Mouse (Mus musculus) C2C12 (cell line): ENCODE data around the gene Idh2. TPM values are rescaled to one million over a fixed set of nuclear protein-coding genes. Genes with fewer than 3 reads are reported as not detected.
A peak's percentile ranks its signal among the peaks of the same experiment; 100 is the strongest.
"Not testable (repeated sequence)": the region's sequence is repeated elsewhere in the genome, so short reads cannot be mapped to it uniquely, and the experiment has no call there.

Experiments
- H3K27me3 ChIP-seq: one replicate; pipeline ENCODE4 v1.6.1; 2011; ENCODE audit not compliant: control insufficient read depth, insufficient read depth, insufficient read length
- H3K36me3 ChIP-seq: one replicate; pipeline ENCODE4 v1.6.1; 2011; ENCODE audit not compliant: control insufficient read depth, insufficient read depth
- H3K4me3 ChIP-seq: one replicate; pipeline ENCODE4 v1.5.1; 2011; ENCODE audit warnings: mild to moderate bottlenecking, control low read depth; ENCODE audit not compliant: poor library complexity, insufficient read depth, severe bottlenecking
- H3K79me2 ChIP-seq: one replicate; pipeline ENCODE4 v1.6.1; 2011; ENCODE audit not compliant: control insufficient read depth, insufficient read depth
- H3K79me3 ChIP-seq: one replicate; pipeline ENCODE4 v1.6.1; 2011; ENCODE audit warnings: low read depth, control low read depth
- H3ac ChIP-seq: one replicate; pipeline ENCODE3; 2011; ENCODE audit warnings: low read depth; ENCODE audit not compliant: control insufficient read depth, insufficient read length
- CEBPB ChIP-seq: IDR thresholded peaks from one replicate; pipeline ENCODE4 v1.6.1; 2011; ENCODE audit warnings: low read depth, mild to moderate bottlenecking, control low read depth, moderate library complexity
- CTCF ChIP-seq: IDR thresholded peaks from one replicate; pipeline ENCODE4 v1.5.1; 2011; ENCODE audit not compliant: control insufficient read depth, insufficient read depth, insufficient read length
- FOSL1 ChIP-seq: IDR thresholded peaks from one replicate; pipeline ENCODE4 v1.8.0; 2011; ENCODE audit warnings: mild to moderate bottlenecking, low read length; ENCODE audit not compliant: poor library complexity, insufficient read depth, severe bottlenecking
- MAX ChIP-seq: IDR thresholded peaks from one replicate; pipeline ENCODE4 v1.6.1; 2011; ENCODE audit warnings: mild to moderate bottlenecking, control low read depth
- MYOD1 ChIP-seq: IDR thresholded peaks from one replicate; pipeline ENCODE4 v1.6.1; 2011; ENCODE audit warnings: low read depth; ENCODE audit not compliant: control insufficient read depth, insufficient read length
- MYOG ChIP-seq: IDR thresholded peaks from one replicate; pipeline ENCODE4 v1.6.1; 2011; ENCODE audit not compliant: control insufficient read depth, insufficient read length; ENCODE audit errors: extremely low read depth
- USF1 ChIP-seq: IDR thresholded peaks from one replicate; pipeline ENCODE4 v1.6.1; 2011; ENCODE audit warnings: low read depth, mild to moderate bottlenecking, control low read depth, moderate library complexity
- polyA plus RNA-seq: library from polyadenylated mRNA; unstranded; fragments of >200 nt; fragmentation: generic; extraction: Trizol; gene quantifications from one replicate; pipeline ENCODE4 v1.2.1, GENCODE M21; 2012; ENCODE audit warnings: missing spikeins

The Idh2 gene
- polyA plus RNA-seq, 1 experiment: 244 TPM

DNA sequence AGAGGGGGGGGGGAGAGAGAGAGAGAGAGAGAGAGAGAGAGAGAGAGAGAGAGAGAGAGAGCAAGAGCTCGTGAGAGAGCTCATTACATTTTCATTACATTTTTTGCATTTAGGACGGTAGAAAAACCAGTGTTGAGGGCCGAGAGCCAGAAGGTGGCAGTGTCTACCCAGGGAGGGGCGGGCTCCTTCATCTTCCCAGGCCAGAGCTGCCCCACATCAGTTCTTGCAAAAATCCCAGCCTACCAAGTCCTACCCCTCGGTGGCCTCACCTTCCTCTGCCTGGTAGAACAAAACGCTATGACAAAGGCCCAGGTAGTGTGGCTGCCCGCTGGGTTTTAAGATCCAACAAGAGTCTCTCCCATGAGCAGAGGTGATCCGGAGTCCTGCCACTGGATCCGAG is 25.6 kb upstream of the Idh2 start:
- no peaks in the 10 kb centered on the region for H3K27me3 ChIP-seq
- TF ChIP-seq FOSL1 (no peak), USF1 (no peak), CTCF (peak; percentile 72)
- no peak overlapping the region for H3K4me3 ChIP-seq
- H3K36me3 ChIP-seq: no peaks in the 10 kb centered on the region
- H3K79me2 ChIP-seq: no peaks in the 10 kb centered on the region
- H3K79me3 ChIP-seq: no peaks in the 10 kb centered on the region
- no peak overlapping the region for H3ac ChIP-seq

DNA sequence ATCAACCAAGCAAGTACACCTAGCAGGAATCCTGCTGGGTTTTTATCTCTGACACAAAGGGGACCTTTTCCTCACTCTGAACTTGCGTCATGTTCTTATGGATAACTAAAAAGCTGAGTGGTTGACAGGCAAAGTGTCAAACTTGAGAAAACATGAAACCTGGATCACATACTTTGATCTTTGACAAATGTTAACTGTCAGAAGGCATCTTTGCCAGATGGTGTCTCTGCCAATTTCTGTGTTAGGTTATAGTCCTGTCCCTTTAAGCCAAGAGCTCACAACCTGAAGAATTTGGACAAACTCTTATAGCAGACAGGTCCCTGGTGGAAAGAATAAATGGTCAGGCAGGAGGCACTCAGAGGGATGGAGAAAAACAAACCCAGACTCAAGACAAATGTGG is 23.2 kb upstream of the Idh2 start:
- H3K27me3 ChIP-seq: no peaks in the 10 kb centered on the region
- H3K79me2 ChIP-seq: no peaks in the 10 kb centered on the region
- H3ac ChIP-seq: no peak overlapping the region
- TF ChIP-seq MYOG (no peak), CTCF (no peak), MYOD1 (no peak), FOSL1 (no peak), CEBPB (no peak), USF1 (no peak), MAX (no peak)
- no peaks in the 10 kb centered on the region for H3K79me3 ChIP-seq
- H3K4me3 ChIP-seq: no peak overlapping the region
- H3K36me3 ChIP-seq: no peaks in the 10 kb centered on the region

GRCm38 (mm10) chr7:80135173-80135532 is 20.0 kb upstream of the Idh2 start:
- no peak overlapping the region for H3ac ChIP-seq
- H3K79me3 ChIP-seq: no peaks in the 10 kb centered on the region
- no peaks in the 10 kb centered on the region for H3K36me3 ChIP-seq
- no peaks in the 10 kb centered on the region for H3K79me2 ChIP-seq
- TF ChIP-seq FOSL1: no peak
- no peak for TF ChIP-seq USF1
- TF ChIP-seq MYOD1: no peak
- no peak for TF ChIP-seq CEBPB
- no peak for TF ChIP-seq MYOG
- no peak for TF ChIP-seq CTCF
- TF ChIP-seq MAX: no peak
- no peak overlapping the region for H3K4me3 ChIP-seq
- H3K27me3 ChIP-seq: no peaks in the 10 kb centered on the region

DNA sequence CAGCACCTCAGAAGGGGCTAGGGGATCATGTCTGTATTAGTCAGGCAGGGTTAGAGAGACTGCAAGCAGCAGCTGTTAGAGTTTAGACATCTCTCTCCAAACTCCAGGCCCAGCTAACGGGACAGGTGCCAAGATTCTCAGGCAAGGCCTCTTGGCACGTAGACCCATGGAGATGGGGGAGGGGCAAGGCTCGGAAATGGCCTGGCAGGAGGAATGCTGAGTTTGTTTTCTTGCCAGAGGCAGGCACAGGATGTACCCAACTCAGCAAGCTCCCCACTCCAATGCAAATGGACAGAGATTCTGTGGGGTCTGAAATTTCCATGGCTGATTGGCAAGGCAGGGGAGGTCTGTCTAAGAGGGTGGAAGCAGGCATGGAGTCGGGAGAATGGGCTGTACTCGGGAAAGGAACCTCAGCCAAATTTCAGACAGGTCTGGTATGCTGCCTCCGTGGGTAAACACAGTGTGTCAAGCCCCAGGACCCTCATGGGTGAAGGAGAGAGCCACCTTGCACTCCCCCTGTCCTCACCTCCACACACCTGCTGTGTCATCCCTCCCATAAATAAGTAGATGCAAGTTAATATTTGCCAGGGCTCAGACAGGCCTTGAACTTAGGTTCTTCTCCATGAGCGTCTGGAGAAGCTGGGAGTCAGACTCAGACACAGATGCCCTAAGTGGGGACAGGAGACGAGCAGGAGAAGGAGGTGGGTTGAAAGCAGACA is 19.4 kb upstream of the Idh2 start:
- TF ChIP-seq FOSL1 (no peak), USF1 (no peak), MAX (no peak), MYOG (no peak), CTCF (no peak), CEBPB (no peak), MYOD1 (no peak)
- H3K36me3 ChIP-seq: no peaks in the 10 kb centered on the region
- H3K79me3 ChIP-seq: no peaks in the 10 kb centered on the region
- H3K79me2 ChIP-seq: no peaks in the 10 kb centered on the region
- no peak overlapping the region for H3ac ChIP-seq
- no peak overlapping the region for H3K4me3 ChIP-seq
- no peaks in the 10 kb centered on the region for H3K27me3 ChIP-seq

GRCm38 (mm10) chr7:80132541-80132940 is 17.3 kb upstream of the Idh2 start:
- H3K4me3 ChIP-seq: no peak overlapping the region
- H3K36me3 ChIP-seq: no peaks in the 10 kb centered on the region
- H3K27me3 ChIP-seq: no peaks in the 10 kb centered on the region
- no peak overlapping the region for H3ac ChIP-seq
- TF ChIP-seq MAX: no peak
- TF ChIP-seq CEBPB: no peak
- peak; percentile 9 for TF ChIP-seq CTCF
- no peaks in the 10 kb centered on the region for H3K79me3 ChIP-seq
- H3K79me2 ChIP-seq: no peaks in the 10 kb centered on the region

- not testable (repeated sequence) for H3K27me3 ChIP-seq, H3K4me3 ChIP-seq, H3K79me2 ChIP-seq
Measured at GRCm38 (mm10) chr7:80131315-80131714, 16.1 kb upstream of the Idh2 start.

More at GRCm38 (mm10) chr7:80131315-80131714, 16.1 kb upstream of the Idh2 start:
- not testable (repeated sequence) for H3ac ChIP-seq, H3K79me3 ChIP-seq, H3K36me3 ChIP-seq
